7 mouse cellular contexts compared by ENCODE assay signal in the genomic region with DNA sequence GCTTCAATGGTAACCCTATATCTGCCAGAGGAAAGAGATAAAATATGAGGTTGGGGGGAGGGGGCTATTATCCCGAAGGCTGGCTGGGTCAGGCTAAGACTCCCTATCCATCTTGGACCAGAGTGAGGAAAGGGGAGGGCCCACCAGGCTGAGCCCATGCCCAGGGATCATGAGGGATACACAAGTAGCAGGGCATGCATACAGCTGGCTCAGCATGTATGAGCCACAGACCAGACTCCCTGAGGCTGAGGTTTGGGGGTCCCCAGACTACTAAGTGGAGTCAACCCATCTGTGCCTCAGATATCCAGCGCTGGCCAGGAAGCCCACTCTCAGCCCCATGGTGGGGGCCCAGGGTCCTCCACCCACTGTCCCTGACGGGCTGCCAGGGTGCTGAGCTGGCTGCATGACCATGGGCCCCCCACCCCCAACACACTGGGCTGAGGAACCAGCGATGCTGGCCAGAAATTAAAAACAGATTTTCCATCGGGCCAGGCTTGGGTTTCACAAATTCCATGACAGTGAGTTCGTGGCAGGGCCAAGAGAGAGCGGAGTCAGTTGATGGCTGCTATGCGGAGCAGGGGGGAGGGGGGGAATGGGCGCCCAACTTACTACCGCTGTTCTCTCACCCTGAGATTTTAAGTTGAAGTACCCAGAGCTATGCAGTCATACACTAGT. TPM values are rescaled to one million over a fixed set of nuclear protein-coding genes. Genes with fewer than 3 reads are reported as not detected.
DNase-seq lines count a peak whose midpoint lies in the region; ATAC-seq and TF ChIP-seq lines count a peak whose summit lies in the region.

No protein-coding gene starts in this region.

- no peak for ATAC-seq in midbrain, embryonic 14.5 days (ENCODE audit: low FRiP score, low TSS enrichment)
- peak; percentile 32; the same call in 1 of the 2 replicates for ATAC-seq in forebrain, embryonic 15.5 days (replicated peaks)
- no peak; the same call in 1 of the 2 replicates for ATAC-seq in hindbrain, embryonic 15.5 days (ENCODE audit: low FRiP score, low read depth)

- H3K9ac ChIP-seq in midbrain, embryonic 14.5 days (replicated peaks; ENCODE audit: low read length), result no peak overlapping the region
- H3K9ac ChIP-seq in forebrain, embryonic 15.5 days (replicated peaks), result no peak overlapping the region
- no peak overlapping the region for H3K9ac ChIP-seq in hindbrain, embryonic 15.5 days

- H3K36me3 ChIP-seq in midbrain, embryonic 10.5 days, result peaks cover 96% of the 10 kb centered on the region
- peaks cover 52% of the 10 kb centered on the region for H3K36me3 ChIP-seq in midbrain, embryonic 14.5 days (ENCODE audit: control insufficient read depth, insufficient read depth, low read length)
- peaks cover 29% of the 10 kb centered on the region for H3K36me3 ChIP-seq in forebrain, embryonic 15.5 days
- no peaks in the 10 kb centered on the region; the same call in none of the 2 replicates for H3K36me3 ChIP-seq in hindbrain, embryonic 15.5 days
- no peaks in the 10 kb centered on the region for H3K36me3 ChIP-seq in small intestine, adult 2 months (ENCODE audit: control insufficient read depth, insufficient read depth, low read length)

- H3K9me3 ChIP-seq in midbrain, embryonic 10.5 days (replicated peaks), result no peaks in the 10 kb centered on the region
- H3K9me3 ChIP-seq in midbrain, embryonic 14.5 days (ENCODE audit: control insufficient read depth, low read length), result no peaks in the 10 kb centered on the region
- H3K9me3 ChIP-seq in forebrain, embryonic 15.5 days, result no peaks in the 10 kb centered on the region
- no peaks in the 10 kb centered on the region for H3K9me3 ChIP-seq in hindbrain, embryonic 15.5 days

- no peak overlapping the region for H3K4me3 ChIP-seq in midbrain, embryonic 10.5 days
- no peak overlapping the region for H3K4me3 ChIP-seq in midbrain, embryonic 14.5 days (replicated peaks; ENCODE audit: low read depth, low read length)
- no peak overlapping the region for H3K4me3 ChIP-seq in forebrain, embryonic 15.5 days
- no peak overlapping the region for H3K4me3 ChIP-seq in hindbrain, embryonic 15.5 days
- H3K4me3 ChIP-seq in small intestine, adult 2 months (ENCODE audit: low read depth, low read length), result no peak overlapping the region

- no peak for TF ChIP-seq POLR2A in small intestine, adult 2 months (IDR thresholded peaks at IDR 0.05; ENCODE audit: low read depth, low read length)

- no peak for DNase-seq in midbrain, embryonic 10.5 days (ENCODE audit: low spot score)
- no peak for DNase-seq in midbrain, embryonic 14.5 days
- no peak for DNase-seq in right cerebral cortex, postnatal 36 days (ENCODE audit: low spot score in 2 of 2)
- DNase-seq in spleen, postnatal 4 days (ENCODE audit: low spot score in 2 of 2), result no peak

- H3K27ac ChIP-seq in midbrain, embryonic 10.5 days (replicated peaks), result peak overlapping the region; percentile 38
- no peak overlapping the region for H3K27ac ChIP-seq in midbrain, embryonic 14.5 days (replicated peaks; ENCODE audit: low read depth, low read length)
- 0 out of 2 replicates have a peak overlapping the region, but pooled peaks have one; percentile 6 for H3K27ac ChIP-seq in forebrain, embryonic 15.5 days (replicated peaks)
- peak overlapping the region; percentile 6 for H3K27ac ChIP-seq in hindbrain, embryonic 15.5 days (replicated peaks)
- 0 out of 2 replicates have a peak overlapping the region, but pooled peaks have one; percentile 17 for H3K27ac ChIP-seq in small intestine, adult 2 months (ENCODE audit: insufficient read depth, low read depth, low read length)

- H3K4me1 ChIP-seq in midbrain, embryonic 10.5 days, result peaks cover 53% of the 10 kb centered on the region
- peaks cover 33% of the 10 kb centered on the region for H3K4me1 ChIP-seq in midbrain, embryonic 14.5 days (ENCODE audit: control insufficient read depth, insufficient read depth, low read length)
- H3K4me1 ChIP-seq in forebrain, embryonic 15.5 days, result peaks cover 72% of the 10 kb centered on the region
- peaks cover 85% of the 10 kb centered on the region for H3K4me1 ChIP-seq in hindbrain, embryonic 15.5 days (replicated peaks)
- peaks cover 6% of the 10 kb centered on the region for H3K4me1 ChIP-seq in small intestine, adult 2 months (ENCODE audit: control insufficient read depth, insufficient read depth, insufficient read length, low read length)

- 87% methylated on average over 10 of the region's 10 CpGs for WGBS in midbrain, embryonic 10.5 days
- WGBS in midbrain, embryonic 14.5 days, result 79% methylated on average over 10 of the region's 10 CpGs
- WGBS in forebrain, embryonic 15.5 days, result 61% methylated on average over 10 of the region's 10 CpGs
- 65% methylated on average over 10 of the region's 10 CpGs for WGBS in hindbrain, embryonic 15.5 days
- 78% methylated on average over 10 of the region's 10 CpGs for WGBS in small intestine, adult 2 months

- H3K4me2 ChIP-seq in midbrain, embryonic 14.5 days (ENCODE audit: low read length), result no peak overlapping the region
- H3K4me2 ChIP-seq in forebrain, embryonic 15.5 days (replicated peaks), result no peak overlapping the region
- no peak overlapping the region for H3K4me2 ChIP-seq in hindbrain, embryonic 15.5 days

- no peak for TF ChIP-seq CTCF in small intestine, adult 2 months (IDR thresholded peaks at IDR 0.05; ENCODE audit: extremely low read depth, insufficient read length, insufficient replicate concordance, low read depth, low read length)

- no peaks in the 10 kb centered on the region for H3K27me3 ChIP-seq in midbrain, embryonic 10.5 days (ENCODE audit: low read depth, poor library complexity, severe bottlenecking)
- no peaks in the 10 kb centered on the region for H3K27me3 ChIP-seq in midbrain, embryonic 14.5 days (ENCODE audit: control insufficient read depth, insufficient read depth, low read length)
- no peaks in the 10 kb centered on the region for H3K27me3 ChIP-seq in forebrain, embryonic 15.5 days
- no peaks in the 10 kb centered on the region for H3K27me3 ChIP-seq in hindbrain, embryonic 15.5 days
- H3K27me3 ChIP-seq in small intestine, adult 2 months (ENCODE audit: control insufficient read depth, insufficient read depth, low read length), result no peaks in the 10 kb centered on the region

RNA-seq across cellular contexts. Expression of a gene that starts 7.4 kb away (rescaled TPM):
- polyA plus RNA-seq in midbrain, embryonic 10.5 days (2016; fragmentation: Nextera tagmentation; extraction: Ambion mirVana), result 28.6 and 36.2 TPM in 2 replicates
- 72.1 and 86.7 TPM in 2 replicates for polyA plus RNA-seq in midbrain, embryonic 14.5 days (2014; fragmentation: Nextera tagmentation; extraction: Ambion mirVana)
- polyA plus RNA-seq in forebrain, embryonic 15.5 days (2015; fragmentation: Nextera tagmentation; extraction: Ambion mirVana), result 78.9 and 85.5 TPM in 2 replicates
- 84.6 and 85.2 TPM in 2 replicates for polyA plus RNA-seq in hindbrain, embryonic 15.5 days (2015; fragmentation: Nextera tagmentation; extraction: Ambion mirVana)
- polyA plus RNA-seq in small intestine, adult 2 months (2012; rRNA removed), result 35.3 and 72.5 TPM in 2 replicates

RNA-seq across cellular contexts. Expression of a gene that starts 34.3 kb away (rescaled TPM):
- 43.7 and 50.8 TPM in 2 replicates for polyA plus RNA-seq in midbrain, embryonic 10.5 days (2016; fragmentation: Nextera tagmentation; extraction: Ambion mirVana)
- 20.5 and 25.2 TPM in 2 replicates for polyA plus RNA-seq in midbrain, embryonic 14.5 days (2014; fragmentation: Nextera tagmentation; extraction: Ambion mirVana)
- polyA plus RNA-seq in forebrain, embryonic 15.5 days (2015; fragmentation: Nextera tagmentation; extraction: Ambion mirVana), result 25.7 and 28.8 TPM in 2 replicates
- polyA plus RNA-seq in hindbrain, embryonic 15.5 days (2015; fragmentation: Nextera tagmentation; extraction: Ambion mirVana), result 28.4 and 28.8 TPM in 2 replicates
- 25.6 and 29.9 TPM in 2 replicates for polyA plus RNA-seq in small intestine, adult 2 months (2012; rRNA removed)
